Mouse (Mus musculus): ENCODE measurements around the gene Cfap36. TPM values are rescaled to one million over a fixed set of nuclear protein-coding genes. Genes with fewer than 3 reads are reported as not detected.

The Cfap36 gene
- polyA plus RNA-seq, 1 experiment from 2014 or later = 93.4 TPM

GRCm38 (mm10) chr11:29173706-29174436, 73.3 kb downstream of the Cfap36 start:
- H3K9ac ChIP-seq = peak overlapping the region; percentile 97
- no peaks in the 10 kb centered on the region for H3K36me3 ChIP-seq (ENCODE audit: poor library complexity, severe bottlenecking)
- H3K9me3 ChIP-seq (replicated peaks) = no peaks in the 10 kb centered on the region
- H3K4me2 ChIP-seq = peak overlapping the region; percentile 85
- peaks cover 21% of the 10 kb centered on the region for H3K4me1 ChIP-seq
- H3K27ac ChIP-seq = peak overlapping the region; percentile 98; the same call in 1 of the 2 replicates
- H3K27me3 ChIP-seq = no peaks in the 10 kb centered on the region
- ATAC-seq = no peak
- peak overlapping the region; percentile 81 for H3K4me3 ChIP-seq
- WGBS = 5% methylated on average over 13 of the region's 13 CpGs

GRCm38 (mm10) chr11:29173125-29173631, 74.0 kb downstream of the Cfap36 start:
- H3K4me2 ChIP-seq = peak overlapping the region; percentile 85
- 0% methylated on average over 38 of the region's 38 CpGs for WGBS
- ATAC-seq = peak; percentile 61
- peak overlapping the region; percentile 98 for H3K27ac ChIP-seq
- H3K27me3 ChIP-seq = no peaks in the 10 kb centered on the region
- H3K9ac ChIP-seq = peak overlapping the region; percentile 97
- no peaks in the 10 kb centered on the region for H3K9me3 ChIP-seq (replicated peaks)
- H3K4me3 ChIP-seq = peak overlapping the region; percentile 81
- H3K4me1 ChIP-seq = peaks cover 21% of the 10 kb centered on the region
- H3K36me3 ChIP-seq (ENCODE audit: poor library complexity, severe bottlenecking) = no peaks in the 10 kb centered on the region

DNA sequence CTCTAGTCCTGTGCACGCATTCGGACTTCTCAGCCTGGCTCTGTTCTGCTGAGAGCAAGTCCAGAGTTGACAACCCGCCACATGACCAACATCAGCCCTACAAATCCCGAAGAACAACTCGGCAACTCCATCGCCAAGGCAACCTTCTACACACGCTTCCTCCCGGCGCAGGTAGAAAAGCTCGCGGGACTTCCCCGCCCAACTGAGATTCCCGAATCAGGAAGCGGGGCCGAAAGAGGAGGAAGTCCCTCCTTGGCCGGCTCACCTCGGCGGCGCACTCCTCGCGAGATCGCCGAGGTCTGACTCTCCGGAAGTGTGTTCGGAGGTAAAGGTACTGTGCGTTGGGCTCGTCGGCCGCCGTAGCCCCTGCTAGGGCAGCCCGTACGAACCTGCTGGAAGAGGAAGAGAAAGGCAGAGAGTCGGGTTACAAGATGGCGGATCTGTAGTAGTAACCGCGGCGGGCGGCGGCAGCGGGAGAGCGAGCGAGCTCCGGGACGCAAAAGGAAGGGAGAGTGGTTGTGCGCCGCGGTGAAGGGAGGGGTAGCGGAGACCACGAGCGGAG, 74.6 kb downstream of the Cfap36 start, which contains the start of gene Ppp4r3b:
Ppp4r3b (plus strand) TSS at position 328 of the 562 bp plus-strand sequence.
- Histone ChIP-seq H3K36me3 (ENCODE audit: poor library complexity, severe bottlenecking) (no peaks in the 10 kb centered on the region), H3K27me3 (no peaks in the 10 kb centered on the region), H3K4me3 (peak within 1 kb of the TSS; percentile 81), H3K9me3 (replicated peaks) (no peaks in the 10 kb centered on the region), H3K27ac (peak within 1 kb of the TSS; percentile 98), H3K9ac (peak within 1 kb of the TSS; percentile 97), H3K4me1 (peaks cover 21% of the 10 kb centered on the region), H3K4me2 (peak within 1 kb of the TSS; percentile 85)
- WGBS = under 1% methylated on average over 49 of the region's 50 CpGs
- ATAC-seq = peak; percentile 98

DNA sequence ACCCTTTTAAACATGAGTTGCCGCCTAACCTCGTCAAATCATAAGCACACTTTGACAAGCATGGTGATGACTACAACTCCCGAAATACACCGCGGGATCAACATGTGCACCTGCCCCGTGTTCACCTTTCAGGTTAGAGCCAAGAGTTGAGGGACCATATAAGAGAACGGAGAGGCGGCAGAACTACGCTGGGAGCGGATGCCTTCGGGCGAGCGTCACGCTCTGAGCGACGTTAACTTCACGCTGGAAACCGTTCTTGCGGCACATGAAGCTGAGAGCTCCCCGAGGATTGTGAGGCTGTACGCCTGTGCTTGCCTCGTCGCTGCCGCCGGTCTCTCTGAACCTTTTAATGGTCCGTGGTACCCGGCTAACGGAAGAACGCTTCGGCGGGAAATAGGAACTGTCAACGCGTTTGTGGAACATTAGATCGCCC, 75.2 kb downstream of the Cfap36 start:
- no peaks in the 10 kb centered on the region for H3K9me3 ChIP-seq (replicated peaks)
- H3K27me3 ChIP-seq = no peaks in the 10 kb centered on the region
- H3K9ac ChIP-seq = peak overlapping the region; percentile 74
- H3K27ac ChIP-seq = peak overlapping the region; percentile 98
- peaks cover 21% of the 10 kb centered on the region for H3K4me1 ChIP-seq
- H3K4me2 ChIP-seq = peak overlapping the region; percentile 85
- WGBS = under 1% methylated on average over 34 of the region's 34 CpGs
- no peaks in the 10 kb centered on the region for H3K36me3 ChIP-seq (ENCODE audit: poor library complexity, severe bottlenecking)
- ATAC-seq = peak; percentile 28
- peak overlapping the region; percentile 81 for H3K4me3 ChIP-seq

Other genes with a start within 250 kb of the Cfap36 start
- 30.4 and 31.5 TPM in 2 replicates for gene Pnpt1, start 116.7 kb downstream of the Cfap36 start, polyA plus RNA-seq (2015; fragmentation: Nextera tagmentation; extraction: Ambion mirVana)
- 104 and 110 TPM in 2 replicates for gene Ppp4r3b, start 74.5 kb downstream of the Cfap36 start, polyA plus RNA-seq (2015; fragmentation: Nextera tagmentation; extraction: Ambion mirVana)
- gene Ccdc88a, start 126.2 kb upstream of the Cfap36 start, polyA plus RNA-seq (2015; fragmentation: Nextera tagmentation; extraction: Ambion mirVana) = 75.2 and 80.6 TPM in 2 replicates